Mouse (Mus musculus): Measurements from ENCODE around the gene Ryk. TPM values are rescaled to one million over a fixed set of nuclear protein-coding genes. Genes with fewer than 3 reads are reported as not detected.
A peak's percentile ranks its signal among the peaks of the same experiment; 100 is the strongest.

Gene Ryk
- polyA plus RNA-seq, 1 experiment: 42.7 TPM

- Histone ChIP-seq H3K27ac (ENCODE audit: insufficient read depth, low read depth, low read length) (no peak overlapping the region), H3K27me3 (replicated peaks; ENCODE audit: control insufficient read depth, insufficient read depth, low read length) (no peaks in the 10 kb centered on the region), H3K4me1 (ENCODE audit: control insufficient read depth, insufficient read depth, low read length) (peaks cover 11% of the 10 kb centered on the region; the same call in 1 of the 2 replicates), H3K4me3 (ENCODE audit: insufficient read depth, low read depth, low read length) (no peak overlapping the region), H3K36me3 (ENCODE audit: control insufficient read depth, insufficient read depth, low read length) (no peaks in the 10 kb centered on the region)
- no peak for DNase-seq
- TF ChIP-seq POLR2A (IDR thresholded peaks at IDR 0.05; ENCODE audit: low read depth, low read length) (no peak), CTCF (conservative IDR thresholded peaks at IDR 0.05; ENCODE audit: insufficient read depth, insufficient read length, low read depth, low read length) (no peak)
- WGBS: 57% methylated on average over 8 of the region's 8 CpGs
Measured at GRCm38 (mm10) chr9:102864931-102865330, 30.2 kb downstream of the Ryk start.

GRCm38 (mm10) chr9:102865946-102866737 is 31.4 kb downstream of the Ryk start:
- DNase-seq: no peak
- no peak overlapping the region for H3K4me3 ChIP-seq (ENCODE audit: insufficient read depth, low read depth, low read length)
- WGBS: 59% methylated on average over 12 of the region's 12 CpGs

GRCm38 (mm10) chr9:102866893-102867292 is 32.2 kb downstream of the Ryk start:
- Histone ChIP-seq H3K4me1 (ENCODE audit: control insufficient read depth, insufficient read depth, low read length) (no peaks in the 10 kb centered on the region; the same call in 1 of the 2 replicates), H3K36me3 (ENCODE audit: control insufficient read depth, insufficient read depth, low read length) (peaks cover 2% of the 10 kb centered on the region; the same call in 1 of the 2 replicates), H3K27me3 (replicated peaks; ENCODE audit: control insufficient read depth, insufficient read depth, low read length) (no peaks in the 10 kb centered on the region), H3K4me3 (ENCODE audit: insufficient read depth, low read depth, low read length) (no peak overlapping the region), H3K27ac (ENCODE audit: insufficient read depth, low read depth, low read length) (no peak overlapping the region)
- WGBS: 11% methylated on average over 4 of the region's 4 CpGs
- peak; percentile 77 for DNase-seq
- no peak for TF ChIP-seq POLR2A (IDR thresholded peaks at IDR 0.05; ENCODE audit: low read depth, low read length)
- peak; percentile 97 for TF ChIP-seq CTCF (conservative IDR thresholded peaks at IDR 0.05; ENCODE audit: insufficient read depth, insufficient read length, low read depth, low read length)

More at GRCm38 (mm10) chr9:102865946-102866737, 31.4 kb downstream of the Ryk start:
- Histone ChIP-seq H3K27ac (ENCODE audit: insufficient read depth, low read depth, low read length) (no peak overlapping the region), H3K36me3 (ENCODE audit: control insufficient read depth, insufficient read depth, low read length) (peaks cover 2% of the 10 kb centered on the region; the same call in 1 of the 2 replicates), H3K27me3 (replicated peaks; ENCODE audit: control insufficient read depth, insufficient read depth, low read length) (no peaks in the 10 kb centered on the region), H3K4me1 (ENCODE audit: control insufficient read depth, insufficient read depth, low read length) (peaks cover 6% of the 10 kb centered on the region; the same call in 1 of the 2 replicates)
- TF ChIP-seq POLR2A (IDR thresholded peaks at IDR 0.05; ENCODE audit: low read depth, low read length): no peak
- TF ChIP-seq CTCF (conservative IDR thresholded peaks at IDR 0.05; ENCODE audit: insufficient read depth, insufficient read length, low read depth, low read length): no peak

GRCm38 (mm10) chr9:102867516-102867915 is 32.8 kb downstream of the Ryk start:
- Histone ChIP-seq H3K4me3 (ENCODE audit: insufficient read depth, low read depth, low read length) (no peak overlapping the region), H3K4me1 (ENCODE audit: control insufficient read depth, insufficient read depth, low read length) (no peaks in the 10 kb centered on the region; the same call in 1 of the 2 replicates), H3K36me3 (ENCODE audit: control insufficient read depth, insufficient read depth, low read length) (peaks cover 2% of the 10 kb centered on the region; the same call in 1 of the 2 replicates), H3K27ac (ENCODE audit: insufficient read depth, low read depth, low read length) (no peak overlapping the region), H3K27me3 (replicated peaks; ENCODE audit: control insufficient read depth, insufficient read depth, low read length) (no peaks in the 10 kb centered on the region)
- DNase-seq: peak; percentile 73
- TF ChIP-seq CTCF (conservative IDR thresholded peaks at IDR 0.05; ENCODE audit: insufficient read depth, insufficient read length, low read depth, low read length) (no peak), POLR2A (IDR thresholded peaks at IDR 0.05; ENCODE audit: low read depth, low read length) (no peak)
- 44% methylated on average over 4 of the region's 4 CpGs for WGBS

GRCm38 (mm10) chr9:102868451-102868850 is 33.7 kb downstream of the Ryk start:
- Histone ChIP-seq H3K27ac (ENCODE audit: insufficient read depth, low read depth, low read length) (no peak overlapping the region), H3K4me3 (ENCODE audit: insufficient read depth, low read depth, low read length) (no peak overlapping the region), H3K36me3 (ENCODE audit: control insufficient read depth, insufficient read depth, low read length) (peaks cover 2% of the 10 kb centered on the region; the same call in 1 of the 2 replicates), H3K4me1 (ENCODE audit: control insufficient read depth, insufficient read depth, low read length) (no peaks in the 10 kb centered on the region; the same call in 1 of the 2 replicates), H3K27me3 (replicated peaks; ENCODE audit: control insufficient read depth, insufficient read depth, low read length) (no peaks in the 10 kb centered on the region)
- TF ChIP-seq POLR2A (IDR thresholded peaks at IDR 0.05; ENCODE audit: low read depth, low read length): no peak
- no peak for DNase-seq
- 90% methylated on average over 7 of the region's 7 CpGs for WGBS

- TF ChIP-seq POLR2A (IDR thresholded peaks at IDR 0.05; ENCODE audit: low read depth, low read length) (no peak), CTCF (conservative IDR thresholded peaks at IDR 0.05; ENCODE audit: insufficient read depth, insufficient read length, low read depth, low read length) (no peak)
- no peak for DNase-seq
- Histone ChIP-seq H3K27ac (ENCODE audit: insufficient read depth, low read depth, low read length) (no peak overlapping the region), H3K36me3 (ENCODE audit: control insufficient read depth, insufficient read depth, low read length) (peaks cover 3% of the 10 kb centered on the region; the same call in 1 of the 2 replicates), H3K4me3 (ENCODE audit: insufficient read depth, low read depth, low read length) (no peak overlapping the region), H3K4me1 (ENCODE audit: control insufficient read depth, insufficient read depth, low read length) (no peaks in the 10 kb centered on the region), H3K27me3 (replicated peaks; ENCODE audit: control insufficient read depth, insufficient read depth, low read length) (no peaks in the 10 kb centered on the region)
- 59% methylated on average over 7 of the region's 7 CpGs for WGBS
Measured at GRCm38 (mm10) chr9:102876054-102876690, 41.5 kb downstream of the Ryk start.

- Histone ChIP-seq H3K27me3 (replicated peaks; ENCODE audit: control insufficient read depth, insufficient read depth, low read length) (no peaks in the 10 kb centered on the region), H3K4me1 (ENCODE audit: control insufficient read depth, insufficient read depth, low read length) (no peaks in the 10 kb centered on the region), H3K4me3 (ENCODE audit: insufficient read depth, low read depth, low read length) (no peak overlapping the region), H3K27ac (ENCODE audit: insufficient read depth, low read depth, low read length) (no peak overlapping the region), H3K36me3 (ENCODE audit: control insufficient read depth, insufficient read depth, low read length) (peaks cover 3% of the 10 kb centered on the region; the same call in 1 of the 2 replicates)
- 90% methylated on average over 9 of the region's 9 CpGs for WGBS
- TF ChIP-seq CTCF (conservative IDR thresholded peaks at IDR 0.05; ENCODE audit: insufficient read depth, insufficient read length, low read depth, low read length) (no peak), POLR2A (IDR thresholded peaks at IDR 0.05; ENCODE audit: low read depth, low read length) (no peak)
- DNase-seq: no peak
Measured at GRCm38 (mm10) chr9:102877916-102878315, 43.2 kb downstream of the Ryk start.
